Mouse (Mus musculus): ENCODE results near the gene Cda.

The Cda gene

DNA sequence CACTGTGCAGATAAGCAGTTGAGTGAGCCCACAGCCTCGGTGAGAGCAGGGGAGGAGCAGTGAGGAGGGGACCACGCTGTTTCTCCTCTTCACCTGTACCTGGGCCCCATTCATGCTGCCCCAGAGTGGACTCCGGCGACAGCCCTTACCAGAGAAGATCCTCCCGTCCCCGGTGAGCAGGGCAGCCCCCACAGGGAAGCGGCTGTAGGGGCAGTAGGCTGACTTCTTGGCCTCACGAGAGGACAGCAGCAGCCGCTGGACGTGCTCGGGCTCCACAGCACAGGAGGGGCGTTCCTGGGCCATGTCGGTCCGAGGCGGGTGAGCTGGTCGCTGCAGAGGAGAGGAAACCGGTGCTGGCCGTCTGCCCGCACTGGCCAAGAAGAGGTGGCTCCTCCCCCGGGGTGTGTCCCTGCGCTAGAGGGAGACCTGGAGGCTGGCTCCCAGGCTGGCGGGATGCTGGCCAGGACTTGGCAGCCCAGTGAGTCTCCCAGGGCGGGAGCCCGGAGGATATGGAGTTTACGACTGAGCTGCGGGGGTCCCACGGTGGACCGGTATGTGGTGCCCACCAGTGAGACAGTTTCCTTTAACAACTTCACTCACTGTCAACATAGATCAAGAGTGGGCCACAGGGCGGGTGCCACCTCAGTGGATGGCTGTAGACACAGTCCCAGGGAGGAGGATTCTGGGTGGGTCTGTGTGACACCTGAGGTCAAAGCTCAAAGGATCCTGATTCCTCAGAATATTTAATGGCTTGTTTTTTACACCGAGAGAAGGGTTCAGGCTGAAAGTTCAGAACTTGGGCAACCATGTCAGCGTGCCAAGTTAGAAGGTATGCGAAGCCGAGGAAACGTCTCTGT is at the start of gene Cda:
TSS of gene Cda (minus strand) at position 352 of the 857 bp plus-strand sequence.
- peak; percentile 92 for DNase-seq (ENCODE audit: inconsistent ontology term)

DNA sequence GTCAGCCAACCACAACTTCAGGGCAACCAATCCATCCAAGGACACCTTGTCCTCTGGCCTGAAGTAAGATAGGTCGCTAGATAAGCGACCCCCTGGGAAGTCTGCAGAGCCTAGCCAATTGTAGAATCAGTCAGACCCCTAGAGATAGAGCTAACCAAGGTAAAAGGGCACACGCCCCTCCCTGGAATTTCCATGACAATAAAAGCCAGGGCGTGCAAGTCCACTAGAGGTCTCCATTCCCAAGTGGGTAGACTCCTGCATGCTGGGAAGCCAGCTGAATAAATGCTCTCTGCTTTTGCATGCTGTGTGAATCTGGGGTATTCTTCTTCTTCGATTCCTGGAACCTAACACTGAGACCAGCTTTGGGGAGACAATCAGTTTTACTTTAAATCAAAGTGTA is 48.6 kb upstream of the Cda start:
- DNase-seq (ENCODE audit: inconsistent ontology term), result no peak

DNA sequence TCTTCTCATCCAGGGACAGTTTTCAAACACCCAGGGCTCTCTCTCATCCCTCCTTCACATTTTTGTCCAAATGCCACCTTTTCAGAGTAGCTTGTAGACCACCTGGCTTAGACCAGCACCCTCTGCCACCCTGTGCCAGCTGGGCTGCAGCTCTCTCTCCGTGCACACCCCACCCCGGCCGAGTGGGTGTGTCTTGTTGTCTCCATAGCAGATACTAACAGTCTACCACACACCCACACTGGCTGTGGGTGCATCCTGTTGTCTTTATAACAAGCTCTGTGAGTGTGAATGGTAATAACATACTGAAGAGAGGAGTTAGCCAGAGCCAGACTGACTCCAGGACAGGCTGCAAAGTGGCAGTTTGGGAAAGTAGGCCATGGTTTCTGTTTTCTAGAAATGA is 48.2 kb upstream of the Cda start:
- no peak for DNase-seq (ENCODE audit: inconsistent ontology term)

DNA sequence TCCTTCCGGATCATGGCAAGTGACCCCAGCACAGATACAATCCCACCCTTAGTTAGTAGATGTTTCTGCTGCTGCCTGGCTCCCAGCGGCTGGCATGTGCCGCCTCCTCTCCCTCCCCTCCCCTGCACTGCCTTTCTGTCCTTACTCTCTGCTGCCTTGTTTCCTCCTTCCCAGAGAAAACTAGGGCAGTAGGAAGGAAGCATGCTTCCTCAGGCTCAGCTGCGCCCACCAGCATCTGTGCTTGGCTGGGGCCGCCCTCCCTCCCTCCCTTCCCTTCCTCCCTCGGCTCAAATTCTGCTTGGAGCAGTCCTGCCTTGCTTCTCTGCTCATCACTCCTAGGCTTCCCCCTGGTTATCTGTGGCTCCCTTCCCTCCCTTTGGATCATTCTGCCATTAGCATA is 46.9 kb upstream of the Cda start:
- DNase-seq (ENCODE audit: inconsistent ontology term), result no peak

DNA sequence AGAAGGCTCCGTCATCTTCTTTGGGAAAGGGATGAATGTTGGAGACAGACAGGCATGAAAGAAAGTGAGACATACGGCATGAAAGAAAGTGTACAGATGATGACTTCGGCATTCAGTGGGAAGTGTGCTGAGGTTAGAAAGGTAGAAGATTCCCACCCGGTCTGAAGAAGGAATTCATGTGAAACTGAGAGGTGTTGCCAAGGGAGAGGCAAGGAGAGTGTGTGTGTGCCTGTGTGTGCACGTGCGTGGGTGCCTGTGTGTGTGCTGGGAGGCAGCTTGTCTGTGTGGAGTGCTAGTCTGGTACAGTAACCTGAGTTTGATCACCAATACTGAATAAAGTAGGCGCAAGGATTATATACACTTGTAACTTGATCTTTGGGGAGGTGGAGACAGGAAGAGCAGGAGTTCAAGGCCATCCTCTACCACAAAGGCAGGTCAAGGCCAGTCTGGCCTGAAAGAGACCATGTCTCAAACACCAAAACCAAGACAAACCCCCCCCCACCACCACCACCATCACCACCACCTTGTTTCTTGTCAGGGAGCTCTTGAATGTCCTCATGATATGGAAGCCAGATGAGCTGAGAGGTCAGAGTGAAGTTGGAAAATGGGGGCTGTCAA is 43.8 kb upstream of the Cda start:
- DNase-seq (ENCODE audit: inconsistent ontology term), result no peak

DNA sequence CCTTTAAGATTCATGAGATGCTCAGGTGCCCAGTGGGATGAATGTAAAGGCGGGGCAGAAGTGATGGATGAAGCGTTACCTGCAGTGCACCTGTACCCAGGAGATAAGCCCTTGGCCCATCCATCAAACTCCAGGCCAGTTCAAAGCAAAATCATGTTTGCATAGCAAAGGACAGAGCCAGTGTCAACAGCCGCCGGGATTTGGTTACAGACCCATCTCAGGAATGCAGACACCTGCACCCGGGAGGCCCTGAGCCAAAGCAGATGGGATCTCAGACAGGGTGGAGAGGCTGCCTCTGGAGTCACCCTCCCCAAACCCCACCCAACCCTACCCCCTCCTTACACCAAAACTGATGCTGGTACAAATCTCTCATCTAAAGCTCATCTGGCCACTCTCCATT is 43.2 kb upstream of the Cda start:
- DNase-seq (ENCODE audit: inconsistent ontology term), result no peak

DNA sequence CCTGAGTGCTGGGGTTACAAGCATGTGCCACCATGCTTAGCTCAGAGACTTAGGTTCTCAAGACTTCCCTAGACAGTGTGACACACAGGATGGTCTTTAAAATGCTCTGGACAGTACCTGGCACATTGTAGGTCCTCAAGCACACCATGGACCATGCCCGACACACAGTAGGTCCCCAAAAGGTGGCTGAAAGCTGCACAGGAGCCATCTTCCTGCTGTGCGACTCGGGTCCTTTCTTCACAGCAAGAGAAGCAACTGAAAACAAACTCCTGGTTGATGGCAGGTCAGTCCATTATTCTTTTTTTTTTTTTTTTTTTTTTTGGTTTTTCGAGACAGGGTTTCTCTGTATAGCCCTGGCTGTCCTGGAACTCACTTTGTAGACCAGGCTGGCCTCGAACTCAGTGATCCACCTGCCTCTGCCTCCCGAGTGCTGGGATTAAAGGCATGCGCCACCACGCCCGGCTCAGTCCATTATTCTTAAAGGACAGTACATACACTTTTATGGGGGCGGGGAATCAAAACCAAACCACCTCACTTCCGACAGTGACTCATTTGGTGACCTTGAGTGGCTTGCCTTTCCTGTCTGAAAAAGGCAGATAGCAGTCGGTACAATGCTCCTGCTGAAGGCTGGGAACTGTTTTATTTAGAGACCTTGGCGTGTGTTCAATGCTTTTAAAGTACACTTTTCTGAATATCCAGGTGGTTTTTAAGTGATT is 39.8 kb upstream of the Cda start:
- no peak for DNase-seq (ENCODE audit: inconsistent ontology term)

DNA sequence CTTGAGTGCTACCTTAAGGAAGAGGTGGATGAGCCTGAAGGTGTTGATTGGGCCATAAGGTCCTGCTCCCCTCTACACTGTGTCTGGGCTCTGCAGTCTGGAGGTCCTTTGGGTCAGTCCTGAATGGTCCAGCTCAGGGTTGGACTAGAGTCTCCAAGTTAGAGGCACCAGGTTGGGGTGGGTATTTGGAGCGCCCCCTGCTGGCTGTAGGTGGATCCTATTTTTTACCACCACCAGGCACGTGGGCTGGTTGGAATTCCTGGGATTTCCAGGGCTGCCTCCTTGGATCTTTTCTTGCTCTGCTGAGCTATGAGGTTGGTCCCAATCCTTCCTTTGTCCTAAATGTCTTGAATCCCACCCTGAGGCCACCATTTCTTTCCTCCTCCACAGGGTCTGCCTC is 37.0 kb upstream of the Cda start:
- DNase-seq (ENCODE audit: inconsistent ontology term), result no peak

DNA sequence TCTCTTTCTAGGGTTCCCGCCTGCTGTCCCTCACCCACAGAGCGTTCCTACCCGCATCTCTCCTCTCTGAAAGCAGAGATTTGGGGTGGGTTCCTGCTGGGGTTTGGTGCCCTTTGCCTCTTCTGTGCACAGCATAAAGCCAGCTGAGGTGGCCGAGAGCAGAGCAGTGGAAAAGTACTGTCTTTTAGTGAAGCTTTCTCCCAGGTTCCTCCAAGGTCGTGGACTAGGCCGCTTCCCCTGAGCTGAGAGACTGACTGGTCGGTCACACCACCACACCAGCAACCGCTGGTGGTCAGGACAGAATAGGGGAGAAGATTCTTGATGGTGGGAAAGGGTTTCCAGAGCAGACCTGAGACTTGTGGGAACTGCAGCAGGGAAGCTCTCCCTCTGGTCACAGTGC is 28.9 kb upstream of the Cda start:
- DNase-seq (ENCODE audit: inconsistent ontology term), result no peak

DNA sequence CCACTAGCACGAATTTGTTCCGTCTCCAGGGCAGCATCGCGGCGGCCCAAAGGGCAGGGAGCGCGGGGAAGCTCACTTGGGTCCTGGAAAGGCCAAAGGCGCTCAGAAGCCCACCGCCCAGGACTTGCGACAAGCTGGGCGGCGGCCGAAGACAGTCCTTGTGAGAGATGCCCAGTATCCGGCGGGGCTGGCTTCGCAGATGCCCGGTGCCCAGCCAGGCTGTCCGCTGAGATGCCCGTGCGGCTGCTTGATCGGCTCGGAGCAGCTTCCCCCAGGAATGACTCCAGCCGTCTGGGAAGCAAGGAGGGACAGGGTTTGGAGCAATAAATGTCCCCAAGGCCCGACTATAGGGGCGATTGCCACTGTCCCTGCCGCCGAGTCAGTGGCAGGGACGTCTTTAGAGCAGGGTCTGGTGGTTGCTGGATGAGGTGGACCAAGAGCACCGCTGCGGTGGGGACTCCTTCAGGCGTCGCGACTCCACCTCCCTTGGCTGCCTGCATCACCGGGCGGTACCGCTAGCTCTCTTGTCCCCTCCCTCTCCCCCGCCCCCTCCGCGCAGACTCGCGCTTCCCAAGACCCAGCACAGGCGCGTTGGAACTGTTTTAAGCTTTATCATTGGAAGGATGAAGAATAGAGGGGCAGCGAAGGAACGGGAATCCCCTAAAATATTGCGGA is 28.3 kb upstream of the Cda start, which contains the start of gene Fam43b:
TSS of gene Fam43b (minus strand) at position 558 of the 675 bp plus-strand sequence.
- peak; percentile 61 for DNase-seq (ENCODE audit: inconsistent ontology term)

DNA sequence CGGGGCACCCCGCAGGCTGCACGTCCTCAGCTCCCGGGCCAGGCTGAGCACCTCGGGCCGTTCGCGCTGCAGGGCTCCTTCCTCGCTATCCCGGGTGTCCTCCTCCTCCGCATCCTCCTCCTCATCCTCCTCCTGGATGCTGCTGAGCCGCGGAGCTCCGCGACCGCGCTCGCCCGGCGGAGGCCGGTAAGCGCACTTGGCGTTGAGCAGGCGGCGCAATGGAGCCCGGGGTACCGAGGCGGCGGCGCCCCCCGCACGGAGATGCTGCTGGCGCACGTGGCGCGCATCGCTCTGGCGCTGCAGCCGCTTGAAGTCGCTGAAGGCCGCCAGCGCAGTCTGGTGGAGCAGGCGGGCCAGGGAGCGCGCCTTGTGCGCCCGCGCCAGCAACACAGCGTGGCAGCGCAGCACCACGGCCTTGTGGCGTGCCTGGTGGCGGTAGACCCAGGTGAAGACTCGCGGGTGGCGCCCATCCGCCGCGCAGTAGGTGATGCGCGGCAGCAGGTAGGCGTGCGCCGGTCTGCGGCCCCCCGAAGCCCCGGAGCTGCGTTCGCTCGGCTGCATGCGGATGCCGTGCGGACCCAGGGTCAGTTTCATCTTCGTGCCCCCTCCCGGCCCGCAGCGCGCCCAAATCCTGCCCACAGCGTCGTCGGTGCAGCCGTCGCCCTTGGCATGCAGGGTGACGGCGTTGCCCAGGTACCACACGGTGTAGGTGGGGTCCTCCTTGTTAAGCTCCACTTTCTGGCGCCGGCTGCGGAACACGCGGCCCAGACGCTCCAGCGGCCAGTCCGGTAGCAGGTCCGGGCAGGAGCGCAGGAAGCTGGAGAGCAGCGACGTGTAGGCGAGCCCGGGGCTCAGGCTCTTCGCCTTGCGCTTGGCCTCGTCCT is 27.5 kb upstream of the Cda start:
- no peak for DNase-seq (ENCODE audit: inconsistent ontology term)

DNA sequence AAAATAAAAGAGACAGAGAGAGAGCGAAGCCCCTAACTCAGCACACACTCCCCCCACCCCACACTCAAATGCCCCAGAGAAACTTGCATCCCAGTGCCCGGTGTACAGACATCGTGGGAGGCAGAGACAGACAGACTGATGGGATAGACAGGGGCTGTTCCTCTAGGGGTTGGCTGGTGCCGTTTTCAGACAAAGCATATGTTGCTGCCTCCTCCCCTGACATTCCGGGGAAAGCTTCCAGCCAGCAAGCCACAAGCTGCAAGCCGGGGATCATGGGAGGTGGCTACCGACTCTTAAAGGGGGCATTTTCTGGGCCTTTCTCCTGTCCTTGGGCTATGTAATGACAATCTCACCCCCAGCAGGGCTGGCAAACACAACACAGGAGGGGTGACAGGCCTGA is 25.9 kb upstream of the Cda start:
- no peak for DNase-seq (ENCODE audit: inconsistent ontology term)

DNA sequence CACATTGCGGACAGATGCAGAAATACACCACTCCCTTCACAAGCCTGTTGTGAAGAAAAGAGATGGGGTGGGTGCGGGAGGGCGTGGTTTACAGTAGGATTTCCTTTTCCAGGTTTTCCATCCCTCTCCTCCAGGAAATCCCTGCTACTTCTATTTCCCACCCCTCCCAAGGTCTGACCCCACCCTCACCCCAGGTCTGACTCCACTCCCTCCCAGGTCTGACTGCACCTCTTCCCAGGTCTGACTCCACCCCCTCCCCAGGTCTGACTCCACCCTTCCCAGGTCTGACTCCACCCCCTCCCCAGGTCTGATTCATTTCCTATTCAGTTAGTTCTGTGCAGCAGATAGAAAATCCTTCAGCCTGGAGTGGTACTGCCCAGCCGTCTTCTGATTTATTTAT is 16.0 kb upstream of the Cda start:
- no peak for DNase-seq (ENCODE audit: inconsistent ontology term)

DNA sequence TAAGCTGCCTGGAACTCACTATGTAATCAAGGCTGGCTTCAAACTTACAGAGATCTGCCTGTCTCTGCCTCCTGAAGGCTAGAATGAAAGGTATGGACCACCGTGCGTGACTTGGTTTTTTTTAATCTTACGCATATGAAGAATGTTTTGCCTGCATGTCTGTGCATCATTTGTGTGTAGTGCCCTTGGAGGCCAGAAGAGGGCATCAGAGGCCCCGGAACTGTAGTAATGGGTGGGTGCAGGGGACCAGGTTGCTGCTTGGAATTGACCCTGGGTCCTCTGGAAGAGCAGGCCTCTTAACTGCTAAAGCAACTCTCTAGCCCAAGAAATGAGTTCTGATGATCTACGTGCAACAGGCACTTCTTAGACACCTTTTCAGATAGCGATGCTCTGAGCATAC is 14.7 kb upstream of the Cda start:
- DNase-seq (ENCODE audit: inconsistent ontology term), result no peak

DNA sequence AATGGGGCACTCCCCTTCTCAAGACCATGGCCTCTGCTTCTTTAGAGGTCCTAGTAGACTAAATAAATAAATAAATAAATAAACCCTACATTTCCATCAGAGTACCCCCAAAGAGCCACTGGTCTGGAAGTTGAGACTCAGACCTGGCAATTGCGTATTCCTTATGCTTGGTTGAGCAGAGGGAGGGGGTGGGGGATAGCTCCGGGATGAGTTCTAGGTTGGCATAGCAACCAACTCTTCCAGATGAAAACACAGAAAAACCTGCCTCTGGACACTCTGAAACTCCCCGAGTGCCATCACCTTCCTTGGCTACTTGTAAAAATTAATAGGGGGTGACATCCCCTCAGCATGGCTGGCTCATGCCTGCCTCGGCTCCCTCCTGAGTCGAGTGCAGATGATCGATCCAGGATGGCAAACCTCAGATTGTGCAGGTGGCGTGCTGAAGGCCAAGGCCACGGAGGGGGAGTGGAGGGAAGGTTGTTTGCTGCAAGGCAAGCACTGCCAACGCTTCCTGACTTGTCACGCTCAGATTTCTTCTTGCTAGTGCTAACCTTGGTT is 12.4 kb upstream of the Cda start:
- DNase-seq (ENCODE audit: inconsistent ontology term), result no peak

DNA sequence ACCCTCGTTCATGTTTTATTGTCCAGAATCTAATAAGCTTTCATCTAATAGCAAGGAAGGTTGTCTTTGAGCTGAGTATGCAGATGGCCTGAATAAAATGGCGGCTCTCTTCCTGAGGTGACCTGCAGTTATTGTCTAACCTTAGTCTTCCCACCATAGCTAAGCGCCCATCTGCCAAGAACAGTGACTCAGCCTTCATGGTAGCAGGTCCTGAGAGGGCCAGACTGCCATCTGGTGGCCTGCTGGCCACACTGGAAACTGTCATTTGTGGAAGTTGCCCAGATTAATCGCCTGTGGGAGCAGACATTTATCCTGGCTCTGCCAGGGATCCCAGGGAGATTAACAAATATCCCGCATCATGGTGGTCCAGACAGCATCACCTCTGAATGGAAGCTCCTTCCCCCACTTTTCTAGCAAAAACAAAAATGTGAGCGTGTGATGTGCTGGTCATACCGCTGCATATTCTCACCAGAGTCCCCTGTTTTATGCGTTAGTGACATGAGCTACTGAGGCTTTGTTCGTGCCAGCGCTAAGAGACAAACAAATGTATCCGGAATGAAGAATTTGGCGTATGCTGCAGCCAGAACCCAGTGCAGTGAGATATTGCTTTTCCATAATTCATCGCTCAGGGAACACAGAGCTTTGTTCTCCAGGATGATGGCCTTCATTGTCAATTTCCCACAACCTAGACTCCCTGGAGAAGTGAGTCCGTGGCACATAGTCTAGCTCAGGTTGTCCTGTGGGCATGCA is 11.5 kb upstream of the Cda start:
- peak; percentile 67 for DNase-seq (ENCODE audit: inconsistent ontology term)

DNA sequence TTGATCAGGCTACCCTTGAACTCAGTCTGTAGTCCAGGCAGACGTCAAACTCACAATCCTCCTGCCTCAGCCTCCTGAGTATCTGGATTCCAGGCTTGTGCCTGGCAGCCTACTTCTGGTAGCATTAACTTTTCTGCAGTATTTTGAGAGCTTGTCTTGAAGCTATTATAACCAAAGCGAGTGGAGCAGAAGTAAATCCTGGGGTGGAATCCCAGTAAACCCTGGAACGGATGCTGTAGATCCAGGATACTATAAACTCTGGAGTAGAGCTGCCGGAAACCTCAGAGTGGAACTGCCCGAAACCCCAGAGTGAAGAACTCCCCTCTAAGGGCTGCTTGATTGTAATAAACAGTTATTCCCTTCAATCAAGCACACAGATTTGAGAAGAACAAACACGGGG is 9.7 kb upstream of the Cda start:
- no peak for DNase-seq (ENCODE audit: inconsistent ontology term)

DNA sequence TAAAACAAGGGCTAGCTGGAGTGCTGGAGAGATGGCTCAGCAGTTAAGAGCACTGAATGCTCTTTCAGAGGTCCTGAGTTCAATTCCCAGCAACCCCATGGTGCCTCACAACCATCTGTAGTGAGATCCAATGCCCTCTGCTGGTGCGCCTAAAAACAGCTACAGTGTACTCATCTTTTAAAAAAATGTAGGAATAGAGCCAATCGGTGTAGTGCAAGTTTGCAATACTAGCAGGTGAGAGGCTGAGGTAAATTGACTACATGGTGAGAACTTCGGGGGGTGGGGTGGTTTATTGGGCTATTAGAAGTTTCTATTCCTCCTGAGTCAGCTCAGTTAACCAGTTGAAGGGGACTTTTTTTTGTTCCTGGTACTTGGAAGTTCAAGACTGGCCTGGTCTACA is 7.3 kb upstream of the Cda start:
- DNase-seq (ENCODE audit: inconsistent ontology term), result no peak

DNA sequence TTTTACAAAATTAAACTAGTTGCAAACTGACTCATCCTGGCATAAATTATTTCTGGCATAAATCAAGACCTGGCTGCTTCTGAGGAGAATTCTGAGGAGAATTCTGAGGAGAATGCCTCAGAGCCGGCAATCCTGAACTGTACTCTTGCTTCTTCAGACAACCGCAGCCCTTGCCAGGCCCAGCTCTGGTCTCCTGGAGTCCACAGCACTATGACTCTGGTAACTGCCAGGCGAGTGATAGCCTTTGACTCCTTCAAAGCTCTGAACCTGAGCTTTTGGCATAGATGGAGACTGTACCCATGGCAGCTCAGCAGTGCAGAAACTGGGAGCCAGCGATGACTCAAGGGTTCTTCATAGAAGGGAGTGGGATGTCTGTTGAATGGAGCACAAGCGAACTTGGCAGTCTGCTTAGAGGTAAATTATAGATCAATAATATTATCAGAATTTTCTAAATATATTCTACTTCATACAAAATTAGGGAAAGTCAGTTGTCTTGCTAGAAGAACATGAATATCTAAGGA is 3.3 kb upstream of the Cda start:
- no peak for DNase-seq (ENCODE audit: inconsistent ontology term)

All from Muller cell, postnatal 12 days (primary cell).